Mouse (Mus musculus) liver, embryonic 15.5 days (tissue): ENCODE results near the gene Bahcc1. TPM values are rescaled to one million over a fixed set of nuclear protein-coding genes. Genes with fewer than 3 reads are reported as not detected.
A peak's percentile ranks its signal among the peaks of the same experiment; 100 is the strongest.

ENCODE experiments used
- ATAC-seq: fragments of 200-750 bp; cut with Nextera tagmentation; 2 replicates; pipeline ENCODE4 v1.8.0; 2017; ENCODE audit warnings: moderate number of reproducible peaks, mild to moderate bottlenecking, moderate library complexity; ENCODE audit not compliant: insufficient read depth
- H3K27ac ChIP-seq: fragments of 300-500 bp; sonication (generic); replicated peaks from 2 replicates; pipeline ENCODE4 v1.5.1; 2015; ENCODE audit warnings: mild to moderate bottlenecking, inconsistent platforms
- H3K27me3 ChIP-seq: fragments of 300-500 bp; sonication (generic); 2 replicates; pipeline ENCODE4 v1.6.1; 2015; ENCODE audit warnings: mild to moderate bottlenecking, inconsistent platforms
- H3K36me3 ChIP-seq: fragments of 300-500 bp; sonication (generic); replicated peaks from 2 replicates; pipeline ENCODE4 v1.6.1; 2015; ENCODE audit warnings: moderate library complexity, mild to moderate bottlenecking, inconsistent platforms
- H3K4me1 ChIP-seq: fragments of 300-500 bp; sonication (generic); replicated peaks from 2 replicates; pipeline ENCODE4 v1.6.1; 2015; ENCODE audit warnings: inconsistent platforms
- H3K4me2 ChIP-seq: fragments of 300-500 bp; sonication (generic); 2 replicates; pipeline ENCODE4 v1.6.1; 2015; ENCODE audit warnings: moderate library complexity, mild to moderate bottlenecking, inconsistent platforms
- H3K4me3 ChIP-seq: fragments of 300-500 bp; sonication (generic); replicated peaks from 2 replicates; pipeline ENCODE4 v1.5.1; 2015; ENCODE audit warnings: mild to moderate bottlenecking, inconsistent platforms
- H3K9ac ChIP-seq: fragments of 300-500 bp; sonication (generic); 2 replicates; pipeline ENCODE4 v1.6.1; 2015; ENCODE audit warnings: moderate library complexity, mild to moderate bottlenecking, inconsistent platforms
- H3K9me3 ChIP-seq: fragments of 300-500 bp; sonication (generic); replicated peaks from 2 replicates; pipeline ENCODE4 v1.6.1; 2016; ENCODE audit warnings: inconsistent platforms
- WGBS: fragments of 180-500 bp; shearing (Covaris S2); methylation state at CpG from one replicate; pipeline ENCODE4 v1.1.7; 2015; ENCODE audit warnings: mixed read lengths; ENCODE audit not compliant: insufficient replicate concordance; 5-methylcytosine and 5-hydroxymethylcytosine counted together
- polyA plus RNA-seq: library from polyadenylated mRNA; unstranded; fragments of >200 nt; fragmentation: Nextera tagmentation; extraction: Ambion mirVana; gene quantifications from 2 replicates; pipeline ENCODE4 v1.2.1, GENCODE M21; 2015

Gene Bahcc1
- polyA plus RNA-seq, 1 experiment from 2014 or later, result 1.0 TPM

DNA sequence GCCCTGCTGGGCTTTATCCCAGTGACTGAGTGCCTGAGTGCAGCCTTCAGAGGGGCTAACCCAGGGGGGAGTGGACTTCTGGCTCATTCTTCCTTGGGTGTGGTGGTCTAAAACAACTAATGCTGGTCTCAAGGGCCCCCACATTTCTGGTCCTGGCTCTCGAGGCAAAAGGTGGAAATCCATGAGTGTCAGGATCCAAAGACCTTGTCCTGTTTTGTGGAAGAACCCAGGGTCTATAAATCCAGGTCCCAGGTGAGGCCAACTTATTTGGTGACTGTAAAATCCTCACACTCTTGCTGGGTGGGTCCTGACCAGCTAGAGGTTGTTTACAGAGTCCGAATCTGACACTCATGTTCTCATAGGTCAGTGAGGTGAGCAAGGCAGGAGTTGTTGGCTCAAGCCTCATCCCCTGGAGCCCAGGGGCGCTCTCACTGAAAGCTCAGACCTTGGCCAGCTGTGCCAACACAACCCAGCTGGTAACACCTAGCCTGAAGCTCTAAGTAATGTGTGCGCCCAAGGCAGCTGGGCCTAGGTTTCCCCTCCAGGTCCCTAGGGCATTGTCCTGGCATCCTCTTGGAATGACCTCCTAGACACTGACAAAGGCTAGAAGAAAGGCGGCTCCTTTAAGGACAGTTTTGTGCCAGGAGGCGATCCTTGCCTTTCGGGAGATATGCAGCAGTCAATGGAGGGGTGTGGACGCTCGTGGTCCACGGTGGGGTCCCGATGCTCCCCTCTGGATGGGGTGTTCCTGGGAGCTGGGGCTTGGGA, 8.1 kb upstream of the Bahcc1 start:
- ATAC-seq, result no peak
- H3K9ac ChIP-seq, result no peak overlapping the region
- H3K4me1 ChIP-seq, result peaks cover 66% of the 10 kb centered on the region
- peaks cover 94% of the 10 kb centered on the region for H3K27me3 ChIP-seq
- no peak overlapping the region for H3K27ac ChIP-seq
- no peaks in the 10 kb centered on the region for H3K9me3 ChIP-seq
- H3K4me3 ChIP-seq, result no peak overlapping the region
- H3K4me2 ChIP-seq, result peak overlapping the region; percentile 46
- no peaks in the 10 kb centered on the region for H3K36me3 ChIP-seq
- WGBS, result 24% methylated on average over 11 of the region's 11 CpGs

DNA sequence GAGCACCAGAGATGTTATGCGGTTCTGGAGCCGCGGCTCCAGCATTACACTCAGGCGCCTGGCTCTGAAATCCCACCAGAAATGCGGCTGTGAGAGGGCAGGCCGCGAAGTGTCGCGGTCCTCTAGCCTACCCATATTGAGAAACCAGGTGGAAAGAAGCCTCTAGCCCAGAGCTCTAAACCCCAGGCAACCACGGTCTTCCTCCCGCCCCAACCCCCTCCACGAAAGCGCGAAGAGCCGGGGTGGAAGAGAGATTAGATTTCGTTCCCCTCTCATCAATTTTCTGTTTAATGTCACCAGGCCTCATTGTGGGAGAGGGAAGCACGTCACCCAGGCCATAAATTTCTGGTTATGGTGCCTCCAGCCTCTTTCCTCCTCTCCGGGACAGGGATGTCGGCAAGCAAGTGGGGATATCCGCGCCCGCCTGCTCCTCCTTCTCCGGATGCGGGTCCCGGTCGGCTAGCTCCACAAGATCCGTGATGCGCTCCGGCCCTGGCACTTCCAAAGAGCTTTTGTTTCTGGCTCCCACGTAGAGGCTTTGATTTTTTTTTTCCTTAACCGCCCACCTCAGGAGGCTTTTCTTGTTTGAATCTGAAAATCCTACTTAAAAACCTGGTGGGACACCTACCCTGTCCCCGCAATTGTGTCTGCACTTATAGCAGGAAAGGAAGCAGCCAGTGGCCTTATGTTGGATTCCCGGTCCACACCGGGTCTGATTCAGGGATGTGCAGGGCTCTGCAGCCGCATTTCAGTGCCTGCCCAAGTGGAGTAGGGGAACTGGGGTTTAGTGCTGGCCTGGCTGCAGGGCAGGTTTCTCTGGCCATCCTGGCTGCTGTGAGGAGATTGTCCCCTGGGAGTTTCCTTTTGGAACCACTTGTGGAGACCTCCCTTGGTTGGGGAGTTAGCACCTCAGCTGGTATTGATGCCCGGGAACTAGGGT, 7.2 kb upstream of the Bahcc1 start:
- H3K36me3 ChIP-seq, result no peaks in the 10 kb centered on the region
- no peak for ATAC-seq
- H3K27me3 ChIP-seq, result peaks cover 96% of the 10 kb centered on the region
- WGBS, result 10% methylated on average over 36 of the region's 36 CpGs
- no peak overlapping the region for H3K27ac ChIP-seq
- H3K4me1 ChIP-seq, result peaks cover 67% of the 10 kb centered on the region
- no peak overlapping the region for H3K9ac ChIP-seq
- H3K4me2 ChIP-seq, result peak overlapping the region; percentile 46
- no peaks in the 10 kb centered on the region for H3K9me3 ChIP-seq
- no peak overlapping the region for H3K4me3 ChIP-seq

- H3K4me1 ChIP-seq, result peaks cover 73% of the 10 kb centered on the region
- H3K9me3 ChIP-seq, result no peaks in the 10 kb centered on the region
- no peak for ATAC-seq
- H3K36me3 ChIP-seq, result no peaks in the 10 kb centered on the region
- no peak overlapping the region for H3K9ac ChIP-seq
- H3K27me3 ChIP-seq, result peaks cover 96% of the 10 kb centered on the region
- no peak overlapping the region for H3K27ac ChIP-seq
- no peak overlapping the region for H3K4me3 ChIP-seq
- 49% methylated on average over 12 of the region's 12 CpGs for WGBS
- H3K4me2 ChIP-seq, result no peak overlapping the region
Observed at GRCm38 (mm10) chr11:120226421-120227280, 6.1 kb upstream of the Bahcc1 start.

- no peak for ATAC-seq
- H3K4me1 ChIP-seq, result peaks cover 83% of the 10 kb centered on the region
- H3K27me3 ChIP-seq, result peaks cover 98% of the 10 kb centered on the region
Observed at GRCm38 (mm10) chr11:120227571-120228051, 5.1 kb upstream of the Bahcc1 start.

DNA sequence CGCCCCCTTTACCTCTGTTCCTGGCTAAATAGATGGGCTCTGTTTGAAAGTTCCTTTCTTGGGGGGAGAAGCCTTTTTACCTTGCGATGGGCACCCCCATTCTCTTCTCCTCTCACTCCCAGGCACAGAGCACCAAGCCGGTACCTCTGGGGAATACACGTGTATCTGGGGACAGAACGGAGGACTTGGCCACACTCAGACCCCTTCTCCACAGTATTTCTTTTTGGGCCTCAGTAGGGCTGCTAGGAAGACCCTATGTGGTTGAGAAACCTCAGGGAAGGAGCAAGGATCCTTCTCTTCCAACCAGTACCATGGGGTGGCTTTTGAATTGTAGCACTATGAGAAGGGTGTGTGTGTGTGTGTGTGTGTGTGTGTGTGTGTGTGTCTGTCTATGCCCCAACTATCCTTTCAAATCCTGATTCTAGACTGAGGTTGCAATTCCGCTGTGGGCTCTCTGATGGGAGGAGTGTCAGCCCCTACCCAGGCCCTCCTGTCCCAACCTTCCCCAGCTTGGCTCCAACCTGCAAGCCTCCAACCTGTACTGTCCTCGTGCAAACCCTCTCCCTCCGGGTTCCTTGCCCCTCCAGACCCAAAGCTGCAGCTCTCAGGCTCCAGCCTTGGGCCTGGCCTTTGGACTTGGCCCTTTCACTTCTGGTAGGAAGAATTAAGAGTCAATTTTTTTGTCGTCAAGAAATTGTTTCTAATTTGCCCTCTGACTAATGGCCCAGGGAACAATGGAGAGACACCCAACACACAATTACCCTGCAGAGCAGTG, 4.4 kb upstream of the Bahcc1 start:
- 47% methylated on average over 9 of the region's 9 CpGs for WGBS
- no peak overlapping the region for H3K4me2 ChIP-seq

More at GRCm38 (mm10) chr11:120227571-120228051, 5.1 kb upstream of the Bahcc1 start:
- H3K36me3 ChIP-seq, result no peaks in the 10 kb centered on the region
- WGBS, result 26% methylated on average over 8 of the region's 8 CpGs
- no peak overlapping the region for H3K4me3 ChIP-seq
- no peak overlapping the region for H3K27ac ChIP-seq
- no peak overlapping the region for H3K9ac ChIP-seq
- no peaks in the 10 kb centered on the region for H3K9me3 ChIP-seq
- no peak overlapping the region for H3K4me2 ChIP-seq

DNA sequence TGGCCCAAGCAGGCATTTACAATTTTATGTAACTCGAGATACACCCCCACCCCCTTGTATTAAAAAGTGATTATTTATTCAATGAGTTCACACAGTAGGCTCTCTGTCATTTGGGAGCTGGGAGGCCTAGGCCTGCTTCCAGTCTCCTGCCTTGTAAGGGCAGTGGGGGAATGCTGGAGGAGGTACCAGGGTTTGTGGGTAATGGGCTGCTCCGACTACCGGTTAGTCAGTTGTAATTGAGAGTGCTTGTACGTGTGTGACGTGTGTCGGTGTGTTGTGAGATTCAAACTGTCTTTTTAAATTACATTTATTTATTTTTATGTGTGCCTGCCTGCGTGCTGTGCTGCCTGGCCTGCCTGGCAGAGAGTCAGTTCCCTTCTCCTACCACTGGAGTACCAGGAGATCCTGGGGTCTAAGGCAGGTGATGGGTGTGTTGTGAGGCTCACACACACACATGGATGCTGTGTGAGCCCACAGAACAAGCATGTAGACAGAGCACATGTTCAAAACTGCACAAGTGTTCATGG, 3.8 kb upstream of the Bahcc1 start:
- H3K27me3 ChIP-seq, result peaks cover 98% of the 10 kb centered on the region
- no peak for ATAC-seq
- H3K9ac ChIP-seq, result no peak overlapping the region
- H3K36me3 ChIP-seq, result no peaks in the 10 kb centered on the region
- 53% methylated on average over 7 of the region's 7 CpGs for WGBS
- H3K9me3 ChIP-seq, result no peaks in the 10 kb centered on the region
- no peak overlapping the region for H3K4me3 ChIP-seq
- H3K27ac ChIP-seq, result no peak overlapping the region
- peak overlapping the region; percentile 83; the same call in 1 of the 2 replicates for H3K4me2 ChIP-seq
- peaks cover 91% of the 10 kb centered on the region for H3K4me1 ChIP-seq

More for the DNA sequence above, 4.4 kb upstream of the Bahcc1 start:
- Histone ChIP-seq H3K9me3 (no peaks in the 10 kb centered on the region), H3K27ac (no peak overlapping the region), H3K36me3 (no peaks in the 10 kb centered on the region), H3K4me1 (peaks cover 87% of the 10 kb centered on the region), H3K27me3 (peaks cover 98% of the 10 kb centered on the region), H3K4me3 (no peak overlapping the region), H3K9ac (no peak overlapping the region)
- no peak for ATAC-seq

GRCm38 (mm10) chr11:120229861-120230751, 2.6 kb upstream of the Bahcc1 start:
- Histone ChIP-seq H3K4me2 (peak overlapping the region; percentile 83), H3K27ac (peak overlapping the region; percentile 53), H3K27me3 (peaks cover 98% of the 10 kb centered on the region), H3K36me3 (no peaks in the 10 kb centered on the region), H3K4me3 (peak overlapping the region; percentile 64), H3K4me1 (peaks cover 90% of the 10 kb centered on the region), H3K9ac (peak overlapping the region; percentile 30; the same call in 1 of the 2 replicates), H3K9me3 (no peaks in the 10 kb centered on the region)
- 2% methylated on average over 42 of the region's 42 CpGs for WGBS
- no peak for ATAC-seq

- peak overlapping the region; percentile 64 for H3K4me3 ChIP-seq
- peaks cover 98% of the 10 kb centered on the region for H3K27me3 ChIP-seq
- H3K4me2 ChIP-seq, result peak overlapping the region; percentile 83
- H3K4me1 ChIP-seq, result peaks cover 88% of the 10 kb centered on the region
- under 1% methylated on average over 58 of the region's 58 CpGs for WGBS
- no peaks in the 10 kb centered on the region for H3K36me3 ChIP-seq
- no peak for ATAC-seq
- peak overlapping the region; percentile 72 for H3K27ac ChIP-seq
- peak overlapping the region; percentile 63 for H3K9ac ChIP-seq
- no peaks in the 10 kb centered on the region for H3K9me3 ChIP-seq
Observed at GRCm38 (mm10) chr11:120230841-120231370, 1.8 kb upstream of the Bahcc1 start.

DNA sequence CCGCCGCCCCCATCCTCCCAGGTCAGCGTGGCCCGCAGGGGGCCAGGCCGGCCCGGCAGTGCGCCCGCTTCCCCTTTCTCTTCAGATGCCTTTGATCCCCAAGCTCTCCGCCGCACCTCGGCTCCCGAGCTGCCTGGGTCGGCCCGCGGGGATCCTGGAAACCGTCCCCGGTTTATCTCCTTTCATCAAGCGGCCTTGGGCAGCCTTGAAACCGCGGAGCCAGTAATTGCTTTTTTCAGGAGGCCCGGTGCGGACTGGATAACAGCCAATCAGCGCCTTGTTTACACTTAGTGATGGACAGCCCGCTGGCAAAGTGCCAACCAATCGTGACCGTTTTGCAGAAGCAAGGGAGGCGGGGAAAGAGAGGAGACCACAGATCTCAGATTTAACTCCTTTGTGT, 1.4 kb upstream of the Bahcc1 start:
- Histone ChIP-seq H3K9ac (peak overlapping the region; percentile 63), H3K4me1 (peaks cover 87% of the 10 kb centered on the region), H3K27me3 (peaks cover 98% of the 10 kb centered on the region), H3K27ac (peak overlapping the region; percentile 72), H3K36me3 (no peaks in the 10 kb centered on the region), H3K4me3 (peak overlapping the region; percentile 64), H3K4me2 (peak overlapping the region; percentile 83), H3K9me3 (no peaks in the 10 kb centered on the region)
- ATAC-seq, result peak; percentile 40
- WGBS, result 0% methylated on average over 27 of the region's 27 CpGs
